Mouse (Mus musculus): ENCODE measurements around the gene Psenen.

The Psenen gene

GRCm38 (mm10) chr7:30563117-30563905, at the start of gene Psenen, which contains the start of the genes U2af1l4 and Gm49396:
Gene Psenen, minus strand, starts transcription at chr7:30563627.
Gene U2af1l4, plus strand, starts transcription at chr7:30563301.
Gene Gm49396, plus strand, starts transcription at chr7:30563344.
- DNase-seq: peak; percentile 96

GRCm38 (mm10) chr7:30612654-30613402, 49.4 kb upstream of the Psenen start, which contains the start of gene Upk1a:
Gene Upk1a, minus strand, starts transcription at chr7:30612847.
- no peak for DNase-seq

- DNase-seq: no peak
Measured at GRCm38 (mm10) chr7:30610043-30610442, 46.6 kb upstream of the Psenen start.

- DNase-seq: no peak
Measured at GRCm38 (mm10) chr7:30608476-30608875, 45.0 kb upstream of the Psenen start.

GRCm38 (mm10) chr7:30607706-30608309, 44.4 kb upstream of the Psenen start:
- DNase-seq: no peak

GRCm38 (mm10) chr7:30604944-30605343, 41.5 kb upstream of the Psenen start:
- no peak for DNase-seq

- no peak for DNase-seq
Measured at GRCm38 (mm10) chr7:30604424-30604823, 41.0 kb upstream of the Psenen start.

- no peak for DNase-seq
Measured at GRCm38 (mm10) chr7:30602583-30602982, 39.2 kb upstream of the Psenen start.

- no peak for DNase-seq
Measured at GRCm38 (mm10) chr7:30600651-30601050, 37.2 kb upstream of the Psenen start.

GRCm38 (mm10) chr7:30599933-30600353, 36.5 kb upstream of the Psenen start:
- peak; percentile 88 for DNase-seq

GRCm38 (mm10) chr7:30598786-30599185, 35.4 kb upstream of the Psenen start, which contains the start of gene Zbtb32:
Gene Zbtb32, minus strand, starts transcription at chr7:30598909.
- no peak for DNase-seq

GRCm38 (mm10) chr7:30596811-30597210, 33.4 kb upstream of the Psenen start:
- no peak for DNase-seq

- no peak for DNase-seq
Measured at GRCm38 (mm10) chr7:30596093-30596492, 32.7 kb upstream of the Psenen start.

- no peak for DNase-seq
Measured at GRCm38 (mm10) chr7:30594510-30595024, 31.1 kb upstream of the Psenen start.

GRCm38 (mm10) chr7:30593579-30594509, 30.4 kb upstream of the Psenen start:
- no peak for DNase-seq

GRCm38 (mm10) chr7:30592772-30593423, 29.5 kb upstream of the Psenen start:
- DNase-seq: no peak

GRCm38 (mm10) chr7:30591605-30591951, 28.2 kb upstream of the Psenen start:
- DNase-seq: no peak

GRCm38 (mm10) chr7:30590927-30591604, 27.6 kb upstream of the Psenen start:
- no peak for DNase-seq

- DNase-seq: peak; percentile 96
Measured at GRCm38 (mm10) chr7:30589435-30590301, 26.2 kb upstream of the Psenen start.
